Mouse (Mus musculus): ENCODE data around the gene Fkbp8.
"Not testable (repeated sequence)": the region's sequence is repeated elsewhere in the genome, so short reads cannot be mapped to it uniquely, and the experiment has no call there.

The Fkbp8 gene

DNA sequence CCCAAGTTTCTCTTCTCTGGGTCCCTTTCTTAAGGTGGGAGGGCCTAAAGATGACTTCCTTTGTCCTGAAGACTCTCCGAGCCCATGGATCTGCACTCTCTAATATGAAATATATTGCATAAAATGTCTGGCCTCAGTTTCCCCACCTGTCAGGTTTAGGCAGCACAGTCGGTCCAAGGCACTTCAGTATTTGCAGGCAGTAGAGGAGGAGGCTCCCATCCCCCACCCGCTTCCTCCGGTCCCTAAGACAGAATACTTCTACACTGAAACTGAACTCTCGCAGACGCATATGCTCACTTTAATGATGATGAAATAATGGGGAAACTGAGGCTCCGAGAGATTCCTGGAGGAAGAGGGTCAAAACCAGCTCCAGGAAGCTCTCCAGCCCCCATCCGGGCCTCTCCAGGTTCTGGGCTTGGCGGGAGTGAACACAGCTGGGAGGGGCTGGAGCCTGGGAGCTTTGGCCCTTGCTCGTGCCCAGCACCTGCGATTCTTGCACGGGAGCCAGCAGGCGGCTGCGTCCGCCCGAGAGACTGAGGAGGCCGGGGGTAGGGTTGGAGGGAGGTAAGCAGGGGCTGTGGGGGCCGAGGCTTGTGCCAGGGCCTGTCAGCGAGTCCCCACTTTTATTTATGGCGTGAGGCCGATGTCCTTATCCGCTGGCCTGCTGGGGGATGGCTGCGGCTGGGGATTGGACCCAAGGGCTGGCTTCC, 25.5 kb upstream of the Fkbp8 start:
- no peak for DNase-seq (ENCODE audit: extremely low read depth, insufficient read length, low spot score)

GRCm38 (mm10) chr8:70502540-70502939, 25.0 kb upstream of the Fkbp8 start:
- DNase-seq (ENCODE audit: extremely low read depth, insufficient read length, low spot score) = no peak

GRCm38 (mm10) chr8:70503062-70503750, 24.3 kb upstream of the Fkbp8 start:
- DNase-seq (ENCODE audit: extremely low read depth, insufficient read length, low spot score) = peak; percentile 74

- peak; percentile 93 for DNase-seq (ENCODE audit: extremely low read depth, insufficient read length, low spot score)
Observed at GRCm38 (mm10) chr8:70504291-70504716, 23.2 kb upstream of the Fkbp8 start.

DNA sequence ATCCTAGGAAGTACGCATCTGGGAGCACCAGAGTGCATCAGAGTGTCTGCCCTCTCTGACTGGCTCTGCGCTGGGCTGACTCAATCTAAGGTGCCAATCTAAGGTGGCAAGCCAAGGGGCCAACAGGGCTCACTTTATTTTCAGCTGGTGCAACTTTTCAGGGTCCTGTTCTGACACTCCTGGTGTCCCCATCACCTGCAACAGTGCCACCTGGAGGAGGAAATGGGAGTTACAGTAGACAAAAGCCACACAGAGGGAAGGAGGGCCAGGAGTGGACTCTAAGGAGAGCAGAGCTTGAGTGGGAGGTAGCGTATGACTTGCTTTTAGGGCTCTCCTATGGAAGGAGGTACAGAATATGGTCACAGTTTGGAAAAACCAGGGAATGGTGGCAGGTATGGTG, 22.7 kb upstream of the Fkbp8 start:
- DNase-seq (ENCODE audit: extremely low read depth, insufficient read length, low spot score) = no peak

- no peak for DNase-seq (ENCODE audit: extremely low read depth, insufficient read length, low spot score)
Observed at GRCm38 (mm10) chr8:70505698-70506327, 21.7 kb upstream of the Fkbp8 start.

- peak; percentile 97 for DNase-seq (ENCODE audit: extremely low read depth, insufficient read length, low spot score)
Observed at GRCm38 (mm10) chr8:70506328-70507026, 21.0 kb upstream of the Fkbp8 start, which contains the start of gene Rex1bd. Gene Rex1bd (minus strand): TSS chr8:70506752.

DNA sequence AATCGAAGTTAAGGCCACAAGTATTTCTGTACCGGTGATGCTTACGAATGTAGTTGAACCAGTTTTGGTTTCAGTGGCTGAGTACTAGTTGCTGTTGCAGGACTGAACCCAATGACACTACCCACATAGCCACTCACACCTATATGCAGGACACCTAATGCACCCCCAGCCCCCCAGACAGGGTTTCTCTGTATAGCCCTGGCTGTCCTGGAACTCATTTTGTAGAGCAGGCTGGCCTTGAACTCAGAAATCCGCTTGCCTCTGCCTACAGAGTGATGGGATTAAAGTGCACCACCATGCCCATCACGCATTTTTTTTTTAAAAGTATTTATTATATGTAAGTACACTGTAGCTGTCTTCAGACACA, 20.5 kb upstream of the Fkbp8 start:
- DNase-seq (ENCODE audit: extremely low read depth, insufficient read length, low spot score) = no peak

DNA sequence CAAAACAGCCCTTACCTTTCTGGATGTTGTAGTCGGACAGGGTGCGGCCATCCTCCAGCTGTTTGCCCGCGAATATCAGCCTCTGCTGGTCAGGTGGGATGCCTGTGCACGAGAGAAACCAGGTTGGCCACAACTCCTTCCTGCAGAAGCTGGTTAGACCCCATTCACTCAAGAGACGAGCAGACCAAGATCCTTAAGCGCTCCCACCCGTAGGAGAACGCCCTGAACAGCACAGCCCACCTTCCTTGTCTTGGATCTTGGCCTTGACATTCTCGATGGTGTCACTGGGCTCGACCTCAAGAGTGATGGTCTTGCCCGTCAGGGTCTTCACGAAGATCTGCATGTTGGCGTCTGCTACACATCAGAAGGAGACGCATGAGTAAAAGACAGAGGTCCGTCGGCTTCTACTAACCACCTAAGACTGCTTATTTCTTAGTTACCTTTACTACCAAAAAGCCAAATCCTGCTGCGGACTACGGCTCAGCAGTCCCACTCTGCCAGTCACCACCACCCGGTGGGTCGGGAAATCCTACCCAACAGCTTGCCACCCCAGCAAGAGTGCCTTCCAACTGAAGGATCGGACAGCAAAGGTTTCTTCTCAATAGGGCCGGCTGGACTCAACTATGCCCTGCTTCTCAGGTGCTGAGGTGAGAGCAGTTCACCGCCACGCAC, 18.1 kb upstream of the Fkbp8 start:
- no peak for DNase-seq (ENCODE audit: extremely low read depth, insufficient read length, low spot score)

- DNase-seq (ENCODE audit: extremely low read depth, insufficient read length, low spot score) = peak; percentile 98
Observed at GRCm38 (mm10) chr8:70510228-70510915, 17.2 kb upstream of the Fkbp8 start, which contains the start of gene Uba52. Gene Uba52 (minus strand): TSS chr8:70510801.

GRCm38 (mm10) chr8:70511174-70511573, 16.4 kb upstream of the Fkbp8 start:
- not testable (repeated sequence) for DNase-seq (ENCODE audit: extremely low read depth, insufficient read length, low spot score)

GRCm38 (mm10) chr8:70511770-70512169, 15.8 kb upstream of the Fkbp8 start:
- no peak for DNase-seq (ENCODE audit: extremely low read depth, insufficient read length, low spot score)

- DNase-seq (ENCODE audit: extremely low read depth, insufficient read length, low spot score) = no peak
Observed at GRCm38 (mm10) chr8:70512253-70512903, 15.1 kb upstream of the Fkbp8 start.

DNA sequence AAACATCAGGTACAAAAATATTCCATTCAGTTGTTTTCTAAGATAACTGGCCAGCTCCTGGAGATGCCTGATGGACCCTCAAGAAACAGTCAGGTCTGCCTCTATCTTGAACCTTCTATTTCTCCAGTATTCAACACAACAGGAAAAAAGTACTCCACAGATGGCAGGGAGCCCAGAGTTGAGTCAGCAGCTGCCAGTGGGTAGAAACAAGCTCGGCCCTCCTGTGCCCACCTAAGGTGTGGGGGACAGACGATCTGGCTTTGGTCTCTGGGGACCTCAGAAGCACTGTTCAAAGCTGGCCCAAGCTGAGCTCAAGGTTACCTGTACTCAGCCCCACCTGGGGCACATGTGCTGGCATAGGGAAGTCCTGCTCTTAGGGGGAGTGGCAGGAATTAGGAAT, 14.1 kb upstream of the Fkbp8 start:
- peak; percentile 76 for DNase-seq (ENCODE audit: extremely low read depth, insufficient read length, low spot score)

GRCm38 (mm10) chr8:70517940-70518643, 9.4 kb upstream of the Fkbp8 start:
- DNase-seq (ENCODE audit: extremely low read depth, insufficient read length, low spot score) = no peak

- no peak for DNase-seq (ENCODE audit: extremely low read depth, insufficient read length, low spot score)
Observed at GRCm38 (mm10) chr8:70519043-70519442, 8.5 kb upstream of the Fkbp8 start.

- no peak for DNase-seq (ENCODE audit: extremely low read depth, insufficient read length, low spot score)
Observed at GRCm38 (mm10) chr8:70519606-70520005, 7.9 kb upstream of the Fkbp8 start.

- DNase-seq (ENCODE audit: extremely low read depth, insufficient read length, low spot score) = peak; percentile 94
Observed at GRCm38 (mm10) chr8:70522592-70523403, 4.7 kb upstream of the Fkbp8 start.

Measured in 3134 (cell line).